Mouse (Mus musculus) thymus, adult 2 months (tissue): ENCODE results near the gene Zswim1.

Experiments
- CTCF ChIP-seq: fragments of 200-500 bp; IDR thresholded peaks from 2 replicates; pipeline ENCODE4 v1.5.1; 2012; ENCODE audit warnings: mild to moderate bottlenecking, control low read depth, low read length, moderate library complexity, borderline replicate concordance; ENCODE audit not compliant: control insufficient read depth, poor library complexity, insufficient read depth; ENCODE audit errors: extremely low read depth
- POLR2A ChIP-seq: fragments of 200-500 bp; IDR thresholded peaks from 2 replicates; pipeline ENCODE4 v1.6.1; 2012; ENCODE audit warnings: mild to moderate bottlenecking, low read length, control low read depth, moderate library complexity; ENCODE audit not compliant: control insufficient read depth, poor library complexity, insufficient read depth; ENCODE audit errors: extremely low read depth

DNA sequence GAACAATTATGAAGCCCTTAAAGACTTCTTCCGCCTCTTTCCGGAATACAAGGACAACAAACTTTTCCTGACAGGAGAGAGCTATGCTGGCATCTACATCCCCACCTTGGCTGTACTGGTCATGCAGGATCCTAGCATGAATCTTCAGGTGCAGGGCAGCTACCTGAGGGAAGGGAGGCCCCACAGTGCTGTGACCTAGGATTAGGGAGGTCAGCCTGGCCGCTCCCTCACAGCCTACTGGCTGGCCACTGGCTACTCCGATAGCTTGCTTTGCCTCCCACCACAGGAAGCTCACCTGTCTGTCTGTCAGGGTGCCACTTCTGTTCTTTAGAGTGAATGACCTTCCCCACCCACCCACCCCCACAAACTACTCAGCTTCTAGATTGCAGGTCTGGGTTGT, 12.7 kb downstream of the Zswim1 start:
- TF ChIP-seq POLR2A (no peak), CTCF (no peak)
